Mouse (Mus musculus): ENCODE data around the gene Olfr130. TPM values are rescaled to one million over a fixed set of nuclear protein-coding genes. Genes with fewer than 3 reads are reported as not detected.

Olfr130 gene
- total RNA-seq (2021): not detected
- long read RNA-seq, experiment 1: 0 reads
- long read RNA-seq, experiment 2: 0 reads

GRCm38 (mm10) chr17:38063621-38064020 lies at the start of gene Olfr130:
TSS of gene Olfr130 (plus strand) at chr17:38063921.
- DNase-seq: no peak

GRCm38 (mm10) chr17:38016341-38016740 lies 47.4 kb upstream of the Olfr130 start:
- DNase-seq: no peak

- DNase-seq: no peak
Measured at GRCm38 (mm10) chr17:38026297-38026696, 37.4 kb upstream of the Olfr130 start.

GRCm38 (mm10) chr17:38059979-38060378 lies 3.7 kb upstream of the Olfr130 start, which contains the start of gene Olfr129:
TSS of gene Olfr129 (minus strand) at chr17:38060079.
- DNase-seq: no peak

- DNase-seq: no peak
Measured at GRCm38 (mm10) chr17:38082364-38082763, 18.6 kb downstream of the Olfr130 start.

GRCm38 (mm10) chr17:38088593-38088992 lies 24.9 kb downstream of the Olfr130 start, which contains the start of gene Olfr131:
TSS of gene Olfr131 (minus strand) at chr17:38088693.
- no peak for DNase-seq

Other genes with a start within 250 kb of the Olfr130 start
- gene Olfr125, start 231.0 kb upstream of the Olfr130 start, total RNA-seq (2021): not detected
- gene Olfr126, start 216.4 kb upstream of the Olfr130 start, total RNA-seq (2021): not detected
- gene Olfr127, start 163.5 kb upstream of the Olfr130 start, total RNA-seq (2021): not detected
- gene Olfr128, start 143.4 kb upstream of the Olfr130 start, total RNA-seq (2021): not detected
- gene Olfr761, start 110.8 kb upstream of the Olfr130 start, total RNA-seq (2021): not detected
- gene Olfr129, start 3.8 kb upstream of the Olfr130 start, total RNA-seq (2021): not detected
- not detected for gene Olfr131, start 24.8 kb downstream of the Olfr130 start, total RNA-seq (2021)
- not detected for gene Olfr132, start 70.6 kb downstream of the Olfr130 start, total RNA-seq (2021)
- gene Olfr133, start 81.4 kb downstream of the Olfr130 start, total RNA-seq (2021): not detected
- not detected for gene Olfr134, start 107.5 kb downstream of the Olfr130 start, total RNA-seq (2021)
- not detected for gene Olfr135, start 140.4 kb downstream of the Olfr130 start, total RNA-seq (2021)
- not detected for gene Olfr138, start 197.1 kb downstream of the Olfr130 start, total RNA-seq (2021)
- not detected for gene Olfr137, start 243.6 kb downstream of the Olfr130 start, total RNA-seq (2021)

All from adrenal gland, postnatal 10 days (tissue).